Mouse (Mus musculus) testis, postnatal 14 days (tissue): ENCODE results near the gene Ppip5k2.

Source experiments
- DNase-seq: peaks from one replicate; pipeline ENCODE4 v3.0.0; 2021; ENCODE audit warnings: low spot score

The Ppip5k2 gene

GRCm38 (mm10) chr1:97660687-97661405 is 109.4 kb downstream of the Ppip5k2 start:
- peak; percentile 52 for DNase-seq

- peak; percentile 14 for DNase-seq
Observed at GRCm38 (mm10) chr1:97659405-97659804, 110.8 kb downstream of the Ppip5k2 start.

- DNase-seq = no peak
Observed at GRCm38 (mm10) chr1:97657786-97658185, 112.4 kb downstream of the Ppip5k2 start.

- DNase-seq = no peak
Observed at GRCm38 (mm10) chr1:97657201-97657600, 113.0 kb downstream of the Ppip5k2 start.
